Mouse (Mus musculus): ENCODE data around the gene Lix1l.

The Lix1l gene

DNA sequence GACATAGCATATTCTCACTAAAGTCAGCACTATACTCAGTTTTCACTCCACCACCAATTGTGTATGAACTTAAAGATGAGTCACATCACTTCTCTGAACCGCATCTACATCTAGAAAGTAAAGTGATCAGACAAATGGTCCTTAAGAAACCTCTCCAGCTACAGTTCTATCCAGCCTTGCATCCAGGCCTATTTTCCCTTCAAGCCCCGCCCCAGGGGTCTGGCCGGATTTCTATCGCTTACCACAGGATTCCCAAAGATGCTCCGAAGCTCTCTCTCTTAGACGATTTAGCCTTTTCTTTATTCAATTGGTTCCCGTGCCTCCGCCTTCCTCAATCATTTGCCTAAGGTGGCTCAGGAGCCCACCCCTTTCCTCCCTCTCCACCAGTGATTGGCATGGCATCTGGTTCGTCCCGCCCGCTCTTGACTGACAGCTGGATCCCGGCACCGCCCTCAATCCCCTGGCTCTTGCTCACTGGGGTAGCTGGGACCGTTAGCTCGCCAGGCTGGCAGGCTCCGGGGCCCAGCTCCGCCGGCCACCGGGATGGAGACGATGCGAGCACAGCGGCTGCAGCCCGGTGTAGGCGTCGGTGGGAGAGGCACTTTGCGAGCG lies at the start of gene Lix1l:
Gene Lix1l (plus strand): TSS at position 511 of the 612 bp plus-strand sequence.
- DNase-seq (ENCODE audit: low read depth), result peak; percentile 95

DNA sequence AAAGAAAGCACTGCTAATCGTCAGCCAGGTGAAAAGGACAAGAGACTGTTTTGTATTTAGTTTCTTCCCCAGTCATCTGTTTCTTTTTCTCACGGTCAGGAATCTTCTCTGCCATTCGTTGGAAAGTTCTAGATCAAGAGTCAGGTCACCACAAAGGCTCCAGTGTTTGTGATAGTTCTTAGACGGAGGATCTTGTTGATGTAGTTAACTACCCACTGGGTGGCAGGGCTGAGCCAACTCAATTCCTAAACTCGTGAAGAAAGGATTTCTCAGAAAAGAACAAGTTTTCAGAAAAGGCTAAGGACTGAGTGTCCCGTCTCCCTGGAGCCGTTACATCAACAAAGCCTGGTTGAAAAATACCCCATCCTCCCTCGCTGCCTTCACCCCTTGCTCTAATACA lies 49.7 kb upstream of the Lix1l start:
- peak; percentile 84 for DNase-seq (ENCODE audit: low read depth)

DNA sequence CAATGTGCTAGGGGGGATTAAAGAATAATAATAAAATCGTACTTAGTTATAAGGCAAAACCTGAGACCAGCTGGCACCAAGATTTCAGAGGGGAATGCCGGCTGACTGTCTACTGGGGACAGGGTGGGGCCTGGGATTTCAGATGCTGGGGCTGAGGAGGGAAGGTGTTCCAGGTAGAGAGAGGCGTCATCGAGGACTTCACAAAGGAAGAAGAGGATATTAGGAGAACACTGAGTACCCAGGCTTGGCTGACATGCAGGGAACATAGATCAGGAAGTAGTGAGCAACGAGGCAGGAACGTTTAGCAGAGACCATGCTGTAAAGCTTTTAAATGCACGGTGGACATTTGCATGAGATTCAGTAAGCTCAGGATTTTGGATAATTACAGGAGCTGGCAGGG lies 49.1 kb upstream of the Lix1l start:
- no peak for DNase-seq (ENCODE audit: low read depth)

DNA sequence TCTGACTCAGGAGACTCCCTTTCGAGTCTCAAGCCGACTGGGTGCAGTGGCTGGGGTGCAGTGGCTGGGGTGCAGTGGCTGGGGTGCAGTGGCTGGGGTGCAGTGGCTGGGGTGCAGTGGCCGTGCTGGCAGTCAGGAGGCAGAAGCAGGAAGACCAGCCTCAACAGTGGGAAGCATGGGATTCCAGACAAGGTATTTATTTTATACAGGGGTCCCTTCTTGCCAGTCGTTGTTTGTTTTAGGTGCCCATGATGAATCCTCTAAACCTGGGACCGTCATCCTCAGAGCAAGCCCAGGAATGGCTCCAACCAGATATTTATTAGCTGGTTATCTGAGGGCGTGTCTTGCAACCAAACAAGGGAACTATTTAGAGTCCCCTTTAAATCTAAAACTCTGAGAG lies 47.3 kb upstream of the Lix1l start:
- no peak for DNase-seq (ENCODE audit: low read depth)

DNA sequence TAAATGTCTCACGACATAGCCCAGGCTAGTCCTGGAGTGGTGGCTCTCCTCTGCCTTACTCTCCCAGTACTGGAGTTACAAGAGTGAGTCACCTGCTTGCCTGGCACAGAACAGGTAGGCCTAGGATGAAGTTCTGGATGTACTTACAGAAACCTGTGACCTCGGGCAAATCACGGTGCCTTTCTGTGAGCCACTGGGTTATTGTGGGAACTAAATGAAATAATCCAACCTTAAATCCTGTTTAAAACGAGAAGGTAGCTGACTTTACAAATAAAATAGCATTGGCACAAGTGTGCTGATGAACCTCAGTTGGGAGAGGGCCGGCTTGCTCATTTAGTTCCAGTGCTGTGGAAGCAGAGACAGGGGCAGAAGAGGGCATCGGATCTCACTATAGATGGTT lies 46.7 kb upstream of the Lix1l start:
- DNase-seq (ENCODE audit: low read depth), result no peak

DNA sequence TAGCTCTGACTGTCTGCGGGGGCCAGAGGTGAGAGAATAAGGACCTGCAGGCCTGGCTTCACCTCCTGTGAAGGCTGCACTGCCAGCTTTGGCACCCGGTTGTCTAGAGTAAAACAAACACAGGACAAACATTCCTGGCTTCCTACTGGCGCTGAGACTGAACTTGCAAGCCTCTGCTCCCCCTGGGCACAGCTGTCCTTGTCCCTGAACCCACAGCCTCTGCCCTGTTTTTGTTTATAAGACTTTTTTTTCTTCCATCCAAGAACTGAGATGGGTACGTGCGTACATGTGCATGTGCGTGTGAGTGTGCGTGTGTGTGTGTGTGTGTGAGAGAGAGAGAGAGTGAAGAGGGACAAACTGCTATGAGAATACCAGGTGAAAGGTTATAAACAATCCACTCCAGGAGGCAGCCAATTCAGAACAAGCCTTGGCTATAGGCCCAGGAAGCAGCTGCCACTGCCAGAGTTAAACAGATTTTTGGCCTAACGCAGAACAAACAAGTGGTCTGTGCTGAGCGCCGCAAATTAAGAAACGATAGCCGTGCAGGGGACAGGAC lies 45.8 kb upstream of the Lix1l start:
- peak; percentile 79 for DNase-seq (ENCODE audit: low read depth)

DNA sequence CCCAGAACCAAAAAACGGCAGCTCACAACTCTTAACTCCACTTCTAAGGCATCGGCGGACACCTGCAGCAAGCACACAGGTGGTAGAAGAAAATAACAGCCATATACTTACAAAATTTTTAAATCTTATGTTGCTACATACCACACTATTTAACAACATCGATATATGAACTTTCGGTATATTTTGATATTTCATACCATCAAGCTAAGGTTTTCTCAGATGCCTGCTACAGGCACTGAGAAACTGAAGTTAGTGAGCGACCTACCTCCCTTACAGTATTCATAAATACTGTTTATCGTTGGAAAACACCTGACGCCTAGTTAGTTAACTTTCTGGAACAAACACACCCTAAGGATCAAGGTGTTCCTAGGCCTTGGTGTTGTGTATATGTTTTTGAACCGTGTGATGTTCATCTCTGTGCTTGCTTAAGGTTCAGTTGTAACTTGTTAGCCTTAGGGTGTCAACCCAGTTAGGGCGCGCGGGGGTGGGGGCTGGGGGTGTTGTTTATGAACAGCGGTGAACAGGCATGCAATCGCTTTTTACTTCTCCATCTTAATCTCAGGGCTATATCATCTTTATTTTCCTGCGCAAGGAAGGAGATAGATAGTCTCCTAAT lies 44.8 kb upstream of the Lix1l start:
- DNase-seq (ENCODE audit: low read depth), result no peak

DNA sequence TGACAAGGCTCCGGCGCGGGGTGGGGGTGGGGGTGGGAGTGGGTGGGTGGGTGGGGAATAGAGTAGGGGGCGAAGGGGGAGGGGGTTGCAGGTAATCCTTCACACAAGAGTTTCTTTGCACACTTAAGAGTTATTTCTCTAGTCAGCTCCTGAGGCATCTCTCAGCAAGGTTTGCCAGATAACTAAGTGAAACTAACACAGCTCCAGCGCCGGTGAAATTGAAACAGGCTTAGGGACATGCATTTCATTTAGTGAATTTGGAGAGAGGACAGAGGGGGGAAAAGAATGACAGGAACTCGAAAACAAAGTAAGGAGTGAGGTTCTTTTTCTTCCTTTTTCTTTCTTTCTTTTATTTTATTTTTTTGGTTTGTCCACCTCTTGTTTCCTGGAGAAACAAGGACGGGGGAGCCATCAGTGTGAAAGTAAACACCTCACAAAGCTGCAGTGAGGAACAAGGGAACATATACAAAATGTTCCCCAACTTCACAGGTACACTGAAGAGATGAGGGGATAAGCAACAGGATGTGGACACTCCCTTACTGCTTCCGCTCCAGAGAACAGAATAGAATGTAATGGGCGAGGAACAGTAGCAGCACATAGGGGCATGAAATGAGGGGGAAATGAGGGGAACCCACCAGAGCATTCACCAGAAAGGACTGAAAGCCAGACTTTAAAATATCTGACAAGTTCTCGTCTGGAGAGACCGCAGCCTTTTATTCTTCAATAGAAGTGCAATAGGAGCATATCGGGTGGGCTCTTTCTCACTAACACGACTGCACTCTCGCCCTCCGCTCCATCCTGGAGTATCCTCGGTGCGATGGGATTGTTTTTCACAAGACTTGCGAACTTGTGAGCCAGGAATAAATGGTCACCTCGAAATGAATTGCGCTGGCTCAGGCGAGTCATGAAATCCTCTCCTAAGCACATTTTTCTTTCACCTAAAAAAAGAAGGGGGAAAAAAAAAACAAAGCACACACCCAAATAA lies 44.0 kb upstream of the Lix1l start:
- no peak for DNase-seq (ENCODE audit: low read depth)

DNA sequence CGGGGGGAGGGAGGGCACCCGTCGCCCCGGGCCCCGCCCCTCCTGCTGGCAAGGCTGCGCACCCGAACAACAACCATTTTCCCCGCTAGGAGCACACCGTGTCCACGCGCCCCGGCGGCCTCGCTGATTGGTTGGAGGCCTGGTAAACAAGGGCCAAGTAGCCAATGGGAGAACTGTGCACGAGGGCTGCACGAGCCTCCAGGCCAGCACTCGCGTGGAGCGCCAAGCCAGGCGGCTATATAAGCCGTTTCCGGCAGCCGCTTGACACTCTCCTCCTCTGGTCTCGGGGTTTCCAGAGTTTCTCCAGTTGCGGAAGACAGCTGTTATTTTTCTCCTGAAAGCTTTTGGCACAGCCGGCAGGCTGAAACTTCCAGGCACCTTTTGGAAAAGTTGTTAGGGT lies 43.3 kb upstream of the Lix1l start, which contains the start of gene Txnip:
Gene Txnip (plus strand): TSS at position 264 of the 400 bp plus-strand sequence.
- peak; percentile 98 for DNase-seq (ENCODE audit: low read depth)

DNA sequence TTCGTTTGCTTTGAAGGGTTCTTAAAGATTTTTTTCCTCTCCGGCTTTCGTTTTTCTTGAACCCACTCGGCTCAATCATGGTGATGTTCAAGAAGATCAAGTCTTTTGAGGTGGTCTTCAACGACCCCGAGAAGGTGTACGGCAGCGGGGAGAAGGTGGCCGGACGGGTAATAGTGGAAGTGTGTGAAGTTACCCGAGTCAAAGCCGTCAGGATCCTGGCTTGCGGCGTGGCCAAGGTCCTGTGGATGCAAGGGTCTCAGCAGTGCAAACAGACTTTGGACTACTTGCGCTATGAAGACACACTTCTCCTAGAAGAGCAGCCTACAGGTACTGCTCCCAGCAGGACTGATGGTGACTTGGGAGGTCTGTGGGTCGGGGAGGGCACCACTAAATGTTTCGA lies 42.8 kb upstream of the Lix1l start:
- no peak for DNase-seq (ENCODE audit: low read depth)

DNA sequence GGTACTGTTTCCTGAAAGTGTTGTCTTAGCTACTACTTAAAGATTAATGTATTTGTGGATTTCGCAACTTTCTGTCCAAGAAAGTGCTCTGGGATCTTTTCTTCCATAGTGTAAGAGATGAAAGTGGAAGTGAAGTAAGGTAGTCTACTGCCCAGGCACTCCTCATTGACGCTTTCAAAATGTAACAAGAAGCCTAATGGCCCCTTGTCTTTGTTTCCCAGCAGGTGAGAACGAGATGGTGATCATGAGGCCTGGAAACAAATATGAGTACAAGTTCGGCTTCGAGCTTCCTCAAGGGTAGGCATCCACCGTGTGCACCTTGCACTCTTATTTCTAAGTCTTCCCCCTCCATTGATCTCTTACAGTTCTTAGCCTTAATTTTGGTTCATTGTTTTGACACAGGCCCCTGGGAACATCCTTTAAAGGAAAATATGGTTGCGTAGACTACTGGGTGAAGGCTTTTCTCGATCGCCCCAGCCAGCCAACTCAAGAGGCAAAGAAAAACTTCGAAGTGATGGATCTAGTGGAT lies 42.2 kb upstream of the Lix1l start:
- no peak for DNase-seq (ENCODE audit: low read depth)

DNA sequence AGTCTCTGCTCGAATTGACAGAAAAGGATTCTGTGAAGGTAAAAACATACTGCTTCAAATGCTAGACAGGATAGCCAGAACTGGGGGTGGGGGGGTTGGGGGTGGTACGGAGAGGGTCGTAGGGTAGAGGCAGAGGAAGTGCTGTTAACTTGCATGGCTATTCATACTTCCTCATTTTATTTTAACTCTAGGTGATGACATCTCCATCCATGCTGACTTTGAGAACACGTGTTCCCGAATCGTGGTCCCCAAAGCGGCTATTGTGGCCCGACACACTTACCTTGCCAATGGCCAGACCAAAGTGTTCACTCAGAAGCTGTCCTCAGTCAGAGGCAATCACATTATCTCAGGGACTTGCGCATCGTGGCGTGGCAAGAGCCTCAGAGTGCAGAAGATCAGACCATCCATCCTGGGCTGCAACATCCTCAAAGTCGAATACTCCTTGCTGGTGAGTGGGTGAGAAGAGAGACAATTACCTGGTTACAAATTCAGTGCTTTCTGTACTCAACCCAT lies 41.5 kb upstream of the Lix1l start:
- no peak for DNase-seq (ENCODE audit: low read depth)

DNA sequence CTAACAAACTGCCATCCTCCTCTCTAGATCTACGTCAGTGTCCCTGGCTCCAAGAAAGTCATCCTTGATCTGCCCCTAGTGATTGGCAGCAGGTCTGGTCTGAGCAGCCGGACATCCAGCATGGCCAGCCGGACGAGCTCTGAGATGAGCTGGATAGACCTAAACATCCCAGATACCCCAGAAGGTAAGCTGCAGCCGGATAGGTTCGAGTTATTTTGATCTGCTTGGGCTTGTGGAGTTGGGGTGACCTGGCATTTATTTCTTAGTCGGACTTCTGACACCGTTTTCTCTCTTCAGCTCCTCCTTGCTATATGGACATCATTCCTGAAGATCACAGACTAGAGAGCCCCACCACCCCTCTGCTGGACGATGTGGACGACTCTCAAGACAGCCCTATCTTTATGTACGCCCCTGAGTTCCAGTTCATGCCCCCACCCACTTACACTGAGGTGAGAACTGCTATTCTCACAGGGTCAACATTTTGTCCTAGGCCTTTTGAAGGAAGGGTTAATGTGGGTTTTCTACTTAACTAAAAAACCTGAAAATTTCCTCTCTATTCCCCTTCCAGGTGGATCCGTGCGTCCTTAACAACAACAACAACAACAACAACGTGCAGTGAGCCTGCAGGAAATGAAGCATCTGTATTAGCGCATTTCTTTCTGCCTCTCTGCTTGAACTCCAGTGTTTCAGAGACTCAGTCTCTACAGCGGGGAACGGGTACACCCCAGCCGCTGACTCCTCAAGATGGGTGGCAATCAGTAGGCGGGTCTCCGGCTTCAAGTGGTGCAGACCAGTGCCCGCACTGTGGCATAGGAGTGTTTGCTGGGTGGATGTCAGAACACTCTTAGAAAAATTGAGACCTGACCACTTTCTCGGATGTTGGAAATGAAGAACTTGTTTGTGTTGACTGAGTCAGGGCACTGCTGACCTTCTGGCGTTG lies 40.8 kb upstream of the Lix1l start:
- no peak for DNase-seq (ENCODE audit: low read depth)

DNA sequence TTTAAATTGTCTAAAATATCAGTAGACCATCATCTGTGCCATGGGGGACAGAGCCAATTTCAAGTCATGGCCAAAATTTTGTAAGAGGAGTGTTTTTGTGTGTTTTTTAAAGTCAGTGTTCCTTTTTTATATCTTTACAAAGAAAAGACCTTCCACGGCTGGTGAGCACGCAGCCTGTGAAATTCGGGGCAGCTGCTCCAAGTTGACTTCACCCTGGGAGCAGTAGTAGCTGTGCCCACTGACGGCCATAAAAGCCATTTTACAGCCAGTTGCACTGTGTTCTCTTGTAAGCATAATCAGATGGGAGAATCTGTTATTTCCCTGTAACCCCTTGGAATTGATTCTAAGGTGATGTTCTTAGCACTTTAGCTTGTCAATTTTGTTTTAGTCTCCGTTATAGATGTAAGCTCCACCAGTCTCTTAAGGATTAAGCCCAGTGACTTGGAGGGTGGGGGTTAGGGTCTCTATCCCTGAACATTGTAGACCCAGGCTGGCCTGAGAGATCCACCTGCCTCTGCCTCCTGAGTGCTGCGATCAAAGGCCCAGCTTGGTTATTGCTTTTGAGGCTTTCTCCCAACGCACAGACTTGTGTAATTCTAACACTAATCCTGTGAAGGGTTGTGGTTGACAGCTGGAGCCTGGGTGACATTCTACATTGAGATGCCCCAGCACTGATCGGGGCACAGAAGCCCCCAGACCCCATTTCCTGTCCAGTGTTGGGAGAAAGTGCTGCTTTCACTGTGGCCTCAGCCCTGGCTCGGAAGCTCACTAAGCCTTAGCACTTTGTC lies 39.9 kb upstream of the Lix1l start:
- DNase-seq (ENCODE audit: low read depth), result no peak

DNA sequence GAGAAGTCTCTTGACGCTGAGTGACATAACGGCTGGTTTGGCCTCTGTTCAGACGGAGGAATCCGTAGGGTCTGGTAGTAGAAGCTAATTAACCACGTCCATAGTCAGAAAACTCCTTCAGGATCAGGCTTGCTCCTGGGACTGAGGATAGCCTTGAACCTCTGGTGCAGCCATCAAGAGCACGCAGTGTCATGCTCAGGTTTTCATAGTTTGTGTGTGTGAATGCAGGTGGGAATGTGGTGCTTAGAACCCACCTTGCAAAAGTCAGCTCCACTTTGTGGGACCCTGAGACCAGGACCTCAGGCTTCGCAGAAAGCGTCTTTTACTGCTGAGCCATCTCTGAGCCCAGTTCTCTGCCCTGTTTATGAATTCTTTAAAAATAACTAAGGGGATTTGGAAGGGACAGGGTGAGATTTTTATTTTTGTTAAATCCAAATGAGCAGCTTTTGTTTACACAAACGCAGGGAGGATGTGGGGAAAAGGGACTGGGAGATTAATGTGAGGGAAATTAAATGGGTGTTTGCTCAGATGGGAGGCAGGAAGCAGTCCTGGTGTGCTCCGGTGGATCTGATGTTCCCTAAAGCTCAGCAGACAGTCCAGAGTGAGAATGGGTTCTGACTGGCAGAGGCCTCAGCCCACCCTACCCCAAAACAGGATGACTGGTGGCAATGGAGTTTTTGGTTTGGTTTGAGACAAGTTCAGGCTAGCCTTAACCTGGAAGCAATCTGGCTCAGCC lies 38.8 kb upstream of the Lix1l start:
- no peak for DNase-seq (ENCODE audit: low read depth)

DNA sequence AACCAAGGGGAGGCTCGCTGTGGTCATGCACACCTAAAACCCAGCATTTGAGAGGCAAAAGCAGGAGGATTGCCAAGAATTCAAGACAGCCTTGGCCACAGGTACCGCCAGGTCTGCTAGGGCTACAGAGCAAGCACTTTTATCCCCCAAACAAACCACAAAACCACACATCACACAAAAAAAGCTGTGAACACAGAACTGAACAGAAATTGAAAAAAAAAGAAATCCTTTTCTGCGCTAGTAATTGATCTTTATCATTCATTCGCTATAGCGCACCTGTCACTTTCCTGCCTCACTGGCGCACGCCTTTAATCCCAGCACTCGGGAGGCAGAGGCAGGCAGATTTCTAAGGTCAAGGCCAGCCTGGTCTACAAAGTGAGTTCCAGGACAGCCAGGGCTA lies 37.7 kb upstream of the Lix1l start:
- no peak for DNase-seq (ENCODE audit: low read depth)

DNA sequence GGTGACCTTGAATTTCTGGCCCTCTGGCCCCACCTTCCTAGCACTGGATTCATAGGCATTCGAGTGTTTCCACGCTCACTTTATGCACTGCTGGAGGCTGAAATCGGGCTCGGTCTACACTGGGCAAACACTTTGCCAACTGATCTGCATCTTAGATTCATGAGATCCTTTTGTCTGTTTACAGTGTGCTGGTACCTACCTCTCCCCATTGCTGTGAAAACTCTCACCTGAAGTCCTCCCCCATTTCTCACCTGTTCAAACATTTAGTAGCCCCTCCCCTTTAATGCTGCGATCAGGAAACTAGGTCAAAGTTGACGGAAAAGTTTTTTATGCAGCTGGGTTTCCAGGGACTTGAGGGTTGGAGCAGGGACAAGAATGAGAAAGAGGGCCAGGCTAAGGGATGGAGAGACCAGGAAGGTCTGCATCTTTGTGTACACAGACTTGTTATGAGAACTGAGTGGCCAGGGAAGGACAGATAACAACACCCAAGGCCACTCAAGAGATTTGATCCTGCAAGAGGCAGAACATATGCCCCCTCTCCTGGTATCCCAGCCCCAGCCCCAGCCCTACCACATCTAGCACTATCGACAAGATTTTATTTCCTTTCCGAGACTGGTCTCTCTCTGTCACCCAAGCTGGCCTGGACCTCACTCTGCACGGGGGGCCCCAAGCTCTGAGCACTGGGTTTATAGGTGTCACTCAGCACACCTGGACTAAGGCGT lies 36.9 kb upstream of the Lix1l start:
- no peak for DNase-seq (ENCODE audit: low read depth)

DNA sequence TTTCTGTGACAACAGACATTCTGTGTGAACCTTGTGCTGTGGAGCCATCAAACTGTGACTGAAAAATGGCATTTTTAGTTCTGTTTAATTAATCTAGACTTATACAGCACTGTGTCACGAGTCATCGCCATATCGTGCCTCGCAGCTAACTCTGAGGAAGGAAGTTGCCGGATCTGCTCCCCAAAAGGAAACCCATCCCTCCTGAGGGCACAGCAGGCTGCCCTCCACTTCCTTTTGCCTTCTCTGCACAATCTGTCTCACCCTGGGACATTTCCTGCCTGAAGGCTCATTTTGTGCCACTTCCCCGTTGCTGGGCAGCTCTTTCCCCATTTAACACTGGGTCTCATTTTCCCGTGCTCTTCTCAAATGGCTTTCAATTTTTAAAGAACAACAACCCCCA lies 36.3 kb upstream of the Lix1l start:
- no peak for DNase-seq (ENCODE audit: low read depth)

DNA sequence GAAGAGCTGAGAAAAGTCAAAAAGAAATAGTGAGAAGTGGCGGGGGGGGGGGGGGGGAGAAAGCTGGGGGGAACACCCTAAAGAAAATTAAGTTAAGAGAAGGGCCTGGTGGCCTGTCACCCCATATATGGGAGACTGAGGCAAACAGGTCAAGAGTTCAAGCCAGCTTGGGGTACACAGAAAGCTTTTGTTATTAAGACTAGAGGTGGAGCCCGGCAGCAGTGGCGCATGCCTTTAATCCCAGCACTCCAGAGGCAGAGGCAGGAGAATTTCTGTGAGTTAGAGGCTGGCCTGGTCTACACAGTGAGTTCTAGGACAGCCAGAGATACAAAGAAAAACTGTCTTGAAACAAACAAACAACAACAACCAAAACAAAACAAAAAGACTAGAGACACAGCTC lies 35.8 kb upstream of the Lix1l start:
- DNase-seq (ENCODE audit: low read depth), result no peak
